Mouse (Mus musculus) CH12.LX (cell line): Measurements from ENCODE around the gene Sema4a.
"Not testable (repeated sequence)": the region's sequence is repeated elsewhere in the genome, so short reads cannot be mapped to it uniquely, and the experiment has no call there.

Source experiments
- CTCF ChIP-seq, 2 experiments: IDR thresholded peaks in 1 of 2; conservative IDR thresholded peaks in 1 of 2; 2 replicates each; pipeline ENCODE4 v1.5.1; 2011 to 2012; ENCODE audit warnings: low read depth in 2 of 2, low read length in 2 of 2, improper control_type of control experiment in 1 of 2, inconsistent platforms in 1 of 2, mild to moderate bottlenecking in 1 of 2, moderate library complexity in 1 of 2
- E2F4 ChIP-seq: IDR thresholded peaks from 2 replicates; pipeline ENCODE4 v1.6.1; 2011; ENCODE audit warnings: low read depth, low read length, improper control_type of control experiment; ENCODE audit not compliant: insufficient replicate concordance
- ELF1 ChIP-seq: IDR thresholded peaks from 2 replicates; pipeline ENCODE4 v1.6.1; 2014; ENCODE audit warnings: low read depth, mild to moderate bottlenecking, inconsistent platforms, low read length, improper control_type of control experiment
- EP300 ChIP-seq: IDR thresholded peaks from 2 replicates; pipeline ENCODE4 v1.6.1; 2011; ENCODE audit warnings: low read length, improper control_type of control experiment
- GABPA ChIP-seq: IDR thresholded peaks from 2 replicates; pipeline ENCODE4 v1.6.1; 2012; ENCODE audit warnings: low read depth, low read length, improper control_type of control experiment, inconsistent platforms; ENCODE audit not compliant: insufficient replicate concordance
- MAFK ChIP-seq: IDR thresholded peaks from 2 replicates; pipeline ENCODE4 v1.6.1; 2011; ENCODE audit warnings: low read length, improper control_type of control experiment; ENCODE audit not compliant: insufficient replicate concordance
- MAX ChIP-seq: IDR thresholded peaks from 2 replicates; pipeline ENCODE4 v1.6.1; 2011; ENCODE audit warnings: low read length, improper control_type of control experiment
- MEF2A ChIP-seq: IDR thresholded peaks from 2 replicates; pipeline ENCODE4 v1.6.1; 2014; ENCODE audit warnings: low read depth, mild to moderate bottlenecking, inconsistent platforms, low read length, improper control_type of control experiment, borderline replicate concordance
- MYC ChIP-seq: IDR thresholded peaks from 2 replicates; pipeline ENCODE4 v1.6.1; 2011; ENCODE audit warnings: low read depth, mild to moderate bottlenecking, improper control_type of control experiment, low read length
- NRF1 ChIP-seq: IDR thresholded peaks from 2 replicates; pipeline ENCODE4 v1.6.1; 2014; ENCODE audit warnings: low read depth, mild to moderate bottlenecking, inconsistent platforms, low read length, improper control_type of control experiment, moderate library complexity
- POLR2A ChIP-seq: IDR thresholded peaks from 2 replicates; pipeline ENCODE4 v1.6.1; 2011; ENCODE audit warnings: low read depth, mild to moderate bottlenecking, improper control_type of control experiment, low read length
- RCOR1 ChIP-seq: conservative IDR thresholded peaks from 2 replicates; pipeline ENCODE4 v1.6.1; 2012; ENCODE audit warnings: low read depth, mild to moderate bottlenecking, inconsistent platforms, low read length, improper control_type of control experiment
- SMC3 ChIP-seq: IDR thresholded peaks from 2 replicates; pipeline ENCODE4 v1.6.1; 2011; ENCODE audit warnings: low read depth, low read length, improper control_type of control experiment
- TCF12 ChIP-seq: IDR thresholded peaks from 2 replicates; pipeline ENCODE4 v1.6.1; 2014; ENCODE audit warnings: low read depth, mild to moderate bottlenecking, inconsistent platforms, low read length, improper control_type of control experiment

- TF ChIP-seq CTCF (conservative IDR thresholded peaks at IDR 0.05 in 1 of 2, IDR thresholded peaks at IDR 0.05 in 1 of 2; ENCODE audit: low read depth in 2 of 2, low read length in 2 of 2) (peak in 1 of 2 experiments; percentile 64; a peak in 2 of 4 replicates), SMC3 (peak; percentile 45)
- not testable (repeated sequence) for TF ChIP-seq MEF2A, GABPA, POLR2A, MAFK, NRF1, MAX, ELF1, MYC, E2F4, RCOR1, TCF12, EP300
Observed at GRCm38 (mm10) chr3:88428639-88429038, 32.3 kb downstream of the Sema4a start.
